Mouse (Mus musculus) embryonic stem cell, embryonic (primary cell): ENCODE results near the gene Sult1a1.
"Not testable (repeated sequence)": the region's sequence is repeated elsewhere in the genome, so short reads cannot be mapped to it uniquely, and the experiment has no call there.

Experiments used
- CTCF ChIA-PET, 4 experiments: fragments of 300-600 bp in 2 of 4; fragments of 350-600 bp in 2 of 4; sonication (Branson Sonifier 250); formaldehyde crosslinking; loops; one replicate each; lab custom pipeline; 2022; ENCODE audit warnings: inconsistent platforms in 2 of 4; lab: Charles Lee
- POLR2A ChIA-PET, 4 experiments: fragments of 300-600 bp in 2 of 4; fragments of 350-600 bp in 2 of 4; sonication (Branson Sonifier 250); formaldehyde crosslinking; loops; one replicate each; lab custom pipeline; 2022; ENCODE audit warnings: antibody characterized with exemption in 4 of 4, inconsistent platforms in 1 of 4; lab: Charles Lee

Gene Sult1a1

DNA sequence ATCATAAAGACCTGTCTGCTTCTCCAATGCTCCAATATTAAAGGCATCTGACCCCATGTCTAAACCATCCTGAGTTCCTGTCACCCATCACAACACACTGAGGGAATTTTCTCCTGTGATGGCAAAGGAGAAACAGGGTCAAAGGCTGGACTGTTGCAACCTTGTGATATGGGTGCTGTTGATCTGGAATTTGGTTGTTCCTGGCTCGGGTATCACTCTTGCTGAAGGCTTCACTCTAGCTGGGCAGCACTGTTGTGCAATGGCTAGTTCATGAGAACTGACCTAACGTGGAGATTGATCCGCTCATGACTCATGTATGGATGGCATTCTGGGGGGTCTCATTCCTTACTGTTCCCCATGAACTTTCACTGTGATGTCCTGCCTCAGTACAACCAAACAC is 12.8 kb upstream of the Sult1a1 start:
- CTCF ChIA-PET: interaction anchor here in 1 of 4 experiments (0.6 kb wide), 1 partner anchor 212 kb away, joined by 3 read pairs; no protein-coding TSS in a partner anchor
- POLR2A ChIA-PET: interaction anchor here in 2 of 4 experiments (0.5 to 1.3 kb wide), 4 partner anchors 16 to 122 kb away, joined by 3 to 5 read pairs (median 3); no protein-coding TSS in a partner anchor

DNA sequence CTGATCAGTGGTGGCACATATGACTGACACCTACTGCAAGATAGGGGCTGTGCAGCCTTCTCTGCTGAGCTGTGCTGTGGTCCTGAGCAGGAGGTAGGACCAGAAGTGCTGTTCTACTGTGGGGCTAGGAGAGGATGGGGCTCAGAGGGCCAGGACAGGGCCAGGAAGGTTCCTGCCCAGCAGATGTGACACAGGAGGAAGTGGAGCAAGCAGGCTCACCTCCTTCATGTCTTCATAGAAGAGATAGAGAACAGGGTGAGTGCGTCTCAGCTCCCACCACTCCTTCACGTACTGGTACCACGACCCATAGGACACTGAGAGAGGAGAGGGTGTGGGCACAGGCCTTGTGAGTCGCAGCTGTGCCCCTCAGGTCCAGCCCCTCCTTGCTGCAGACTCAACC is 11.9 kb upstream of the Sult1a1 start:
- POLR2A ChIA-PET: not testable (repeated sequence)

DNA sequence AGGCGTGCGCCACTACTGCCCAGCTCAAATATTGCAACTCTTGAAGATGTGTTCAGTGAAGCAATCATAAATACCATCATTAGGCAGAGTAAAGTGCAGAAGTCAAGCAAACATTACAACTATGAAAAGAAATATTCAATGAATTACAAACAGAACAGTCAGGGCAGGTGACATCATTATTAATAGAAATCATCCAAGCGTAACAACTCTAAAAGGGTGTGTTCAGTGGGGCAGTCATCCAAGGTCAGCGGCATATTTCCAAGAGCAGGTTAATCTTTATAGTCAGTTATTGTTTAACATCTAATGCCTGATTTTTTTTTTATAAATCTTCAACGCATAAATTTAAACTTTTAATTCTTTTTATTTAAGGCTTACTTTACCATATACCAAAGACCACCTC is 5.0 kb upstream of the Sult1a1 start:
- POLR2A ChIA-PET: interaction anchor here in 3 of 4 experiments (0.5 to 5.1 kb wide), 6 partner anchors 11 to 96 kb away, joined by 3 to 51 read pairs (median 4); partner anchors contain the start of genes Sgf29 (in 2 of the 3) and Bola2 (in 1 of the 3)
- CTCF ChIA-PET: no interaction called here

More for the DNA sequence above, 11.9 kb upstream of the Sult1a1 start:
- CTCF ChIA-PET: not testable (repeated sequence)

DNA sequence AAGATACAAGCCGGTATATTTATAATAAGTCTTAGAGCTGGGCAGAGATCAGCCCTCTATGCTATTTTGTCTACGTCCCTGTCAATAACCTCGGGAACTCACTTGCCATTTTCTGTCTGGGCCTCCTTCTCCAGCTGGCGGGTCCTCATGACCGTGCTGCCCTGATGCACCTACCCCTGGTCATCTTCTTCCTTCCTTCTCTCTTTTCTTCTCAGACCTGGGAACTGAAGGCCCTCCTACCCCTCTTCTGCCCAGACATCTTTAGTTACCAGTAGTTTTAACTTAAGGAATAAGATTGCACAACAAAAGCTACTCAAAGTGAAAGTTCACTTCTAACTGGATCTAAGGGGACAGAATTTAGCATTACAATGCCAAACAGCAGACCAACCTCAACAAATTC is 3.5 kb upstream of the Sult1a1 start:
- CTCF ChIA-PET: interaction anchor here in 3 of 4 experiments (0.7 to 1.4 kb wide), 6 partner anchors 11 to 92 kb away, joined by 3 to 7 read pairs (median 3); no protein-coding TSS in a partner anchor
- POLR2A ChIA-PET: interaction anchor here in 3 of 4 experiments (0.6 to 5.1 kb wide), 10 partner anchors 13 to 1192 kb away, joined by 3 to 51 read pairs (median 6); partner anchors contain the start of genes Bola2 (in 1 of the 3), Eif3c (in 1 of the 3) and Sgf29 (in 1 of the 3)

DNA sequence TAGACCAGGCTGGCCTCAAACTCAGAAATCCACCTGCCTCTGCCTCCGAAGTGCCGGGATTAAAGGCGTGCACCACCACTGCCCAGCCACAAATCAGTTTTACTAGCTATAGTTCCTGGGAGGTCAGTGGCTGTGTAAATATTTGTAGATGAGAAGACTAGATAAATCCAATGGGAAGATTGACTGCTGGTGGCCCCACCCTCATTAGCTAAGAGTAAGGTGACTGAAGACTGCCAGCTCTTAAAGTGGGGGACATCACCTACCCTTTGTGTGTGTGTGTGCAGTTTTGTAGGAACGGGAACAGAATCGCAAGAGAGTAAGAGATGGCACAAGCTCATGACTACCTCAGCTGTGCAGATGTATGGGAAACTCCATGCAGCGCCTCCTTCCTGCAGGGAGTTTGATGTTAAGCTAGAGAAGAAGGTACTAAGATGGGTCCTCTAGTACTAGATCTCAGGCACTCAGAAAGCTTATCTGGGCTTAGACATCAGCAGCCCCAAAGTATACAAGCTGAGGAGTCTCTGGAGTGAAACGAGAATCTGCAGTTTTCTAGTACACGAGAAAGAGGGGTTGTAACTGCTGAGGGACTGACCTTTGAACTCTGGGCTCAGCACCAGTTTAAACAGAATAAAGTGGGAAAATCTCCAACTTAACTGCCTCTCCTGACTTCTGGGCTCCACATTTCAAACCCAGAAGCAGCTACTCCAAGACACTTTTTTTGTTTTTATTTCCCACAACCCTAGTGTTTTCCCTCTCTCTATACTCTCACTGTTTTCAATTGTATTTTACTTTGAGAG is 2.5 kb upstream of the Sult1a1 start:
- POLR2A ChIA-PET: interaction anchor here in 2 of 4 experiments (0.6 to 5.1 kb wide), 16 partner anchors 8 to 546 kb away, joined by 3 to 51 read pairs (median 4); partner anchors contain the start of genes Bola2 (in 1 of the 2), Eif3c (in 1 of the 2), Maz (in 1 of the 2) and Sgf29 (in 1 of the 2)
- CTCF ChIA-PET: interaction anchor here in 3 of 4 experiments (0.6 to 1.4 kb wide), 8 partner anchors 10 to 503 kb away, joined by 3 to 7 read pairs (median 4); no protein-coding TSS in a partner anchor

DNA sequence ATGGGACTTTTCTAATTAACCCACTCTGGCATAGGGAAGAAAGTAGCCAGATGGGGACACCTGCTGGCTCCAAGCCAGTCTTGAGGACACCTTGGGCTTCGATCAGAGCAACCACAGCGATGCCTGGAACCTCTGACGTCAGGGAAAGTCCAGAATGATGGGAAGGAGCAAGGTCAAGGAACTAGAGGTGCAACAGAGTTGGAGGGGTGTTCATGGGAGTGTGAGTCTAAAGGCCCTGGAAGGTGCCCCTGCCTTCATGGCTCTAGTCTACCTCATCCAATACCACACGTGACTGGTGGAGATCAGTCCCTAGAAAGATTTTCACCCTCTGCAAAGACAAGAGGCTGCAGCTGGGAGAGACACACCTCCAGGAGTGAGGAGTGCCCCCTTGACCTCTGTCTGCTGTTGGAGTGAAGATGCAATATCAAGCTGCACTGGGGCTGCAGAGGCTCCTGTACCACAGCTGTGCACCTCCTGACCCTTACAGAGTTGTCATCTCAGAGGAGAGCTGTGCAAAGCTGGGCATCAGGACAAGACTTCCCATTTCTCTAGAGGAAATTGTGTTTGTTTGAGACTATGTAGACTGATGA is 494 bp upstream of the Sult1a1 start:
- ChIA-PET POLR2A (interaction anchor here in 2 of 4 experiments (1.1 to 5.1 kb wide), 5 partner anchors 15 to 92 kb away, joined by 3 to 51 read pairs (median 4); partner anchors contain the start of genes Apobr (in 1 of the 2), Bola2 (in 1 of the 2) and Sgf29 (in 1 of the 2)), CTCF (no interaction called here)

DNA sequence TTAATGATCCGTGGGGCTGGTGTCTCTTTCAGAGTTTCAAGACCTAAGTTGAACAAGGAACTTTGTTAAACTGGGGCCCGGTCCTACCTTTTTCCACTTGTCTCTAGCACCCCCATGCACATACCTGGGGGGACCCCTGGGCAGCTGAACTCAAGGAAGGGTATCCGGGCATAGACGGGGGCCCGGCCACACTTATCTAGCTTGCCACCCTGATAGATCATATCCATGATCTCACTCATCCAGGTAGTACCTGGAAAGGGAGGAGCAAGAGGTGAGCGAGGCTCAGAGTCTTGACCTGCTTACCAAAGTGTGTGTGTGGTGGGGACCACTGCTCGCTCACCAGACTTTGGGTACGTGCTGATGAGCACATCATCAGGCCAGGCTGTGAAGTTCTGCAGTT is 1.1 kb downstream of the Sult1a1 start:
- POLR2A ChIA-PET: interaction anchor here in 2 of 4 experiments (1.0 to 1.5 kb wide), 4 partner anchors 11 to 18 kb away, joined by 3 to 4 read pairs (median 4); no protein-coding TSS in a partner anchor
- CTCF ChIA-PET: interaction anchor here in 1 of 4 experiments (0.6 kb wide), 1 partner anchor 75 kb away, joined by 3 read pairs; no protein-coding TSS in a partner anchor

DNA sequence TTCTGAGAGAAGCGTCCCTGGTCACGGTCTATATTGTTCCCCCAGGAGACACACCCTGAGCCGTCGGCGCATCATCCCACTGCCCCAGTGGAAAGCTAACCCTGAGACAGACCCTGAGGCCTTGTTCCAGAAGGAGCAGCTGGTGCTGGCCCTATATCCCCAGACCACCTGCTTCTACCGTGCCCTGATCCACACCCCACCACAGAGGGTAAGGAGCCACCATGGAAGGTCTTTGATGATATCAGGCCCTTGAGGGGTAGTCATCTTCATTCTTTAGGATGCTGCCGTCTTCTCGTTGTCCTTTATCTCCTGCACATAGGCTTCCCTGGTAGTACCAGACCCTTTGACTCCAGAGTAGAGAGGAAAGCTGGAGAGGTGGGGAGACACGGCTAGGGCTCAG is 4.1 kb downstream of the Sult1a1 start:
- ChIA-PET CTCF (no interaction called here), POLR2A (interaction anchor here in 1 of 4 experiments (0.5 to 1.4 kb wide), 3 partner anchors 15 to 287 kb away, joined by 3 read pairs; partner anchors contain the start of gene Sgf29)

DNA sequence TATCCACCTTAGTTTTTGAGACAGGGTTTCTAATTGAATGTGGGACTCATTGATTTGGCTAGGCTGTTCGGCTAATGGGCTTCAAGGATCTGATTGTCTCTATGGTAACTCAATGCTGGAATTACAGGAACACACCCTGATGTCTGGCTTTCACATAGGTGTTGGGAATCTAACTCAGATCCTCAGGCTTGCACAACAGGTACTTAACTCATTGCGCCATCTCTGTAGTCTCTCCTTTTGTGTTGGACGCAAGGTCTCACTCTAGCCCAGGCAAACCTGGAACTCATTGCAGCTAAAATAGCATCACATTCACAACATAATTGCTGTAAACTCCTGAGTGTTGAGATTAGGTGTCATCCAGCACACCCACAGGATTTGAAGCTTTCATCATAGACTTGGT is 6.1 kb downstream of the Sult1a1 start:
- CTCF ChIA-PET: no interaction called here
- POLR2A ChIA-PET: interaction anchor here in 2 of 4 experiments (1.1 to 1.4 kb wide), 2 partner anchors 16 to 20 kb away, joined by 3 read pairs; no protein-coding TSS in a partner anchor

DNA sequence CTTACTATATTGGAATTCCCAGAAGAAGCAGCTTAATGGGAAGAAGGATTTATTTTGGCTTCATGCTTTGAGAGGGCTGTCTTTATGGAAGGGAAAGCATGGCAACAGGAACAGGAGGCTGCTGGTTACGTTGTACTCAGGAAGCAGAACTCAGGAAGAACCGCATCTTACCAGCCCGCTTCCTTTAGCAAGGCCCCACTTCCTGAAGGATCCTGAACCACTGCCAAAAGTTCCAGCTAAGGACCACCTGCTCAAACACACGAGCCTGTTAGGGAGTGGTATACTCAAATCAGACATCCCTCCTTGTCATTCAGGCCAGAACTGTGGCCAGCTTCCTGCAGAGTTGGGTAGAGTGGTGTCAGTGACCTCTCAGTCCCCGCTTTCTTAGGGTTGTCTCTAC is 7.8 kb downstream of the Sult1a1 start:
- POLR2A ChIA-PET: interaction anchor here in 3 of 4 experiments (0.6 to 2.4 kb wide), 8 partner anchors 9 to 74 kb away, joined by 3 to 11 read pairs (median 3); no protein-coding TSS in a partner anchor
- CTCF ChIA-PET: interaction anchor here in 2 of 4 experiments (0.5 to 1.5 kb wide), 4 partner anchors 10 to 142 kb away, joined by 4 to 13 read pairs (median 4); no protein-coding TSS in a partner anchor

DNA sequence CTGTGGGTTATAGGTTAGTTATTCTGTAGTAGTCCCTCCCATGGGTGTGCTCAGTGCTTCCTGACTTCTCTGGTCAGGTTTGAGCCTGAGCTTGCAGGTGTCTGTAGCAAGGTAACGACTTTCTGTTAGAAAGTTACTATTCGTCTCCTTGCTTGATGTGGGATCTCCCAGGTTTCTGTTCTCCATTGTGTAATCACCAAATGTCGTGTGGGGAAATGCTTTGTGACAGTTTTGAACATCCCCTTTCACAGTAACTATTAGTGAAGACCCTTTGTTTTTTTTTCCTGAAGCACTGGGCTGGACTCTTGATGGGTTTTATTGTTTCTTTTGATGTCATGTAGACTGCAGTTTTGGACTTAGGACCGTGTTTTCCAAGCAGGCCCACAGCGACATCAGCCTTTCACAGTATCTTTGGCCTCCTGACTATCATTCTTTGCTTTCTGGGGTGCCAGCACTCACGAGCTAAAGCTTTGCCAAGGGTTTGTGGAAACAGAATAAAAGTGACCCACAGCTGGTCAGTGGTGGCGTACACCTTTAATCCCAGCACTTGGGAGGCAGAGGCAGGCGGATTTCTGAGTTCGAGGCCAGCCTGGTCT is 8.6 kb downstream of the Sult1a1 start:
- ChIA-PET CTCF (interaction anchor here in 1 of 4 experiments (0.6 kb wide), 1 partner anchor 143 kb away, joined by 4 read pairs; no protein-coding TSS in a partner anchor), POLR2A (interaction anchor here in 3 of 4 experiments (0.7 to 2.4 kb wide), 5 partner anchors 8 to 75 kb away, joined by 3 to 11 read pairs (median 4); no protein-coding TSS in a partner anchor)

DNA sequence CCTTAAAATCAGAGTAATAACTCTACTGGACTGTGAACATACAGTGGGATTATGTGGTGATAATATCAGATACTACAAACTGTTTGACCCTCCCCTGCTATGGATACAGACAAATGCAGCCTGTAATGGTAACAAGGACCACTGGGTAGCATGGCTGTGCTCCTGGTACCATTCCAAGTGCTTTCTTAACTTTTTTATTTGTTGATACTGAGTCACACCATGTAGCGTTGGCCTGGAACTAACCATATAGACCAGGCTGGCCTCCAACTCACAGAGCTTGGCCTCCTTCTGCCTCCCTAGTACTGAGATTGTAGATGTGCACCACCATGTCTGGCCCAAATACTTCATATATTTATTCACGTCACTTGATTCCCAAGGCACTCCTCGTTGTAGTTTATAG is 11.0 kb downstream of the Sult1a1 start:
- ChIA-PET CTCF (interaction anchor here in 1 of 4 experiments (0.6 kb wide), 1 partner anchor 28 kb away, joined by 3 read pairs; no protein-coding TSS in a partner anchor), POLR2A (interaction anchor here in 2 of 4 experiments (0.9 to 2.7 kb wide), 7 partner anchors 16 to 190 kb away, joined by 3 to 11 read pairs (median 4); partner anchors contain the start of genes Bola2 (in 1 of the 2), Eif3c (in 1 of the 2), Sgf29 (in 1 of the 2) and Sh2b1 (in 1 of the 2))

DNA sequence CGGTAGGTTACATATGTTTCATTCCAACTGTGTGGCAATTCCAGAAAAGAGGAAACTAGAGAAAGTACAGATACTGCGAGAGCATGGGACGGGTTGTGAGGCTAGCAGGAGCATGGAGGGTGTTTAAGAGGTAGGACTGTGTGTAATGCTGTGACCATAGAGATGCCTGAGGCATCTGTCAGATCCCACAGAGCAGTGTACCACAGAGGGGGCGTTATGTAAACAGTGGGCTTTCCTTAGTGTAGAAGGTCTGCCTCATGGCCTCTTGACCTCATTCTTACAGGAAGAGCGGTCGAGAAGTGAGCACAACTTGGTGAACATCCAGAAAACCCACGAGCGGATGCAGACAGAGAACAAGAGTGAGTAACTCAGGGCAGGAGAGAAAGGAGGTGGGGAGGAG is 12.6 kb downstream of the Sult1a1 start:
- ChIA-PET POLR2A (interaction anchor here in 2 of 4 experiments (0.8 to 2.3 kb wide), 3 partner anchors 15 to 97 kb away, joined by 3 to 8 read pairs (median 3); partner anchors contain the start of genes Bola2 (in 1 of the 2) and Eif3c (in 1 of the 2)), CTCF (no interaction called here)

DNA sequence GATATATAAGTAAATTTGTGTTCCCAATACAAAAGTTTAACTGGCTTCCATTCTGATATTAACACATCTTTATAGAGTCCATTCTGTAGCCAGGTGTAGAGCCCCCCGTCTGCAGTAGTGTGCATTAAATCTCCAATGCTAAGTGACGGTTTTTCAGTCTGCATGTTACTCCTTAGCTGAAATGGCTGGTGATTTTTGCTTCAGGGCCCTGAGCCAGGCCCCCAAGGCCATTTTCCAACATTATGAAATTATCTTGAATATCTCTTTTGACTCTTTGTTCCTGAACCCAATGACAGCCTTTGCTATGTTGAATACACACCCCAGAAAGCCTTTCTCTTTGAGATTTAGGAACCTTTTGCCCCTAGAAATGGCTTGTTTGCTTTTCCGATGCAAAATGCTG is 16.5 kb downstream of the Sult1a1 start:
- CTCF ChIA-PET: no interaction called here
- POLR2A ChIA-PET: interaction anchor here in 3 of 4 experiments (0.6 to 3.5 kb wide), 5 partner anchors 8 to 280 kb away, joined by 4 to 16 read pairs (median 6); partner anchors contain the start of gene Sgf29 (in 2 of the 3)

DNA sequence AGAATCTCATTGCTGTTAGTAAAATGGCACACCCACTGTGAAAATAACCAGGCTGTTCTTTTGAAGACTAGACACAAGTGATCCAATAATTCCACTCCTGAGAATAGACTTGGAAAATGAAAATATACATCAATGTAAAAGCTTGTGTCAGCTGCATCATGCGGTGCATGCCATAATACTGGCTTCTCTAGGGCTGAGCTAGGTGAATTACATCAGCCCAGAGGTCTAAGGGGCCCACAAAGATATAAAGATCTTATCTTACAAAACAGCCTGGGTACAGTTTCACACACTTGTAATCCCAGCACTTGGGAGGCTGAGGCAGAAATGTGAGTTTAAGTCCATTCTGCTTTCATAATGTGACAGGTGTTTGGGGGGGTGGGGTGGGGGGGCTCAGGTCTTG is 18.7 kb downstream of the Sult1a1 start:
- POLR2A ChIA-PET: interaction anchor here in 3 of 4 experiments (0.6 to 1.6 kb wide), 7 partner anchors 8 to 82 kb away, joined by 3 to 7 read pairs (median 3); partner anchors contain the start of genes Sgf29 (in 1 of the 3) and Sult1a1 (in 1 of the 3)
- CTCF ChIA-PET: no interaction called here

DNA sequence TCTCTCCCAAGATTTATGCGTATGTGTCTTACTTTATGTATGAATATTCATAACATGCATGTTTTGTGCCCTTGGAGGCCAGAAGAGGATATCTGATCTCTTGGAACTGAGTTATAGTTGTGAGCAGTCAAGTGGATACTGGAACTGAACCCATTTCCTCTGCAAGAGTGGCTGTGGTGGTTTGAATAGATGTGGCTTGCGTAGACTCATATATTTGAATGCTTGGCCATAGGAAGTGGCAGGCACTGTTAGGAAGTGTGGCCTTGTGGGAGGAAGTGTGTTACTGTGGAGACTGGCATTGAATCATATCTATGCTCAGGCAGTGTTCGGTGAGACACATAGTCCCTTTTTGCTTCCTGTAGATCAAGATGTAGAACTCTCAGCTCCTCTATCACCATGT is 20.5 kb downstream of the Sult1a1 start:
- POLR2A ChIA-PET: interaction anchor here in 1 of 4 experiments (0.6 to 1.1 kb wide), 2 partner anchors 33 to 76 kb away, joined by 3 to 6 read pairs; no protein-coding TSS in a partner anchor
- CTCF ChIA-PET: no interaction called here

DNA sequence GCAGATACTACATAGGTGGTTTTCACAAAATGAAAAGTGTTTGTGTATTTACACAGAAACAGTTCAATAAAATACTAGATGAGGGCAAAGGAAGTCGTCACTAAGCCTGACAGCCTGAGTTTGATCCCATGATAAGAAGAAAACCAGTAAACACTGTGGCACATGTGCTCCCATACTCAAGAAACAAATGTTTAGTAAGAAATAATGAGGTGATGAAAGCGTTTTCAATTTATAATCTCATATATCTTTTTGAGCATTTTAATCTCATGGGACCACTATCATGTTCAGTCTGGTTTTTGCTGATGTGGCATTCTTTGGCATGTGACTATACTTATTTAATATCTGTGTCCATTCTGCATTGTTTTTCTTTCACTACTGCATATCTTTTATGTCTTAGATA is 22.2 kb downstream of the Sult1a1 start:
- ChIA-PET CTCF (interaction anchor here in 1 of 4 experiments (1.1 kb wide), 1 partner anchor 39 kb away, joined by 3 read pairs; no protein-coding TSS in a partner anchor), POLR2A (no interaction called here)
